Mouse (Mus musculus): ENCODE results near the gene Tbxas1. TPM values are rescaled to one million over a fixed set of nuclear protein-coding genes. Genes with fewer than 3 reads are reported as not detected.

Tbxas1 gene
- polyA plus RNA-seq, 1 experiment from 2014 or later, result 1.8 TPM

DNA sequence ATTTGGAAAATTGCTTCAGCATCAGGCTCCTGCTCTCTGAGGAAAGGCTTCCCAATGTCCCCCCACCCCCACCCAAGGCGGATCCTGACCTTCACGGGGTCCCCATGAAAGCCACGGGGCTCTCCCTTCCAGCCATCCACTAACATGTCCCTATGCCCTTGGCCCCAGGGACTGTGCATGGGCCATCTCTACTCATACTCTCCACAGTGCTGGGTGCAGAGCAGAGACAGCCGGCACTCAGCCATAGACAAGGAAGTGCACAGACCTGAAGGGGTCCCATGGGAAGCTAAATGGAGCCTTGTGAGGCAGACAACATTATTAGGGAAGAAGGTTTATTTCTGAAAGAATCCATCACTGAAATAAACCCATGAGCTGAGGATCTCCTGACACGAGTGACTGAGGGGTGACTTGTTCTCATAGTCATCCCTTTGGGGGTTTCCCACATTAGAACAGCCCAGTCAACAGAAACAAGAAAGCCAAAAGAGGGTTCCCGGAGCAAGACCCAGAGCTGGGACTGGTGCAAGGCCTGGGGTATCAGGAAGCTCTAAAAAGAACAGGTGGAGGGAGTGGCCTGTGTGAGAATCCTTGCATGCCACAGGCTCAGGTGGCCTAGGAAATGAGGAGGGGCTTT, 179.8 kb downstream of the Tbxas1 start:
- Histone ChIP-seq H3K27me3 (replicated peaks; ENCODE audit: low read depth, poor library complexity, severe bottlenecking) (no peaks in the 10 kb centered on the region), H3K4me3 (no peak overlapping the region), H3K4me1 (peaks cover 9% of the 10 kb centered on the region), H3K36me3 (replicated peaks) (no peaks in the 10 kb centered on the region), H3K9me3 (no peaks in the 10 kb centered on the region), H3K27ac (replicated peaks) (no peak overlapping the region)
- 81% methylated on average over 6 of the region's 6 CpGs for WGBS
- DNase-seq (ENCODE audit: low spot score), result no peak

DNA sequence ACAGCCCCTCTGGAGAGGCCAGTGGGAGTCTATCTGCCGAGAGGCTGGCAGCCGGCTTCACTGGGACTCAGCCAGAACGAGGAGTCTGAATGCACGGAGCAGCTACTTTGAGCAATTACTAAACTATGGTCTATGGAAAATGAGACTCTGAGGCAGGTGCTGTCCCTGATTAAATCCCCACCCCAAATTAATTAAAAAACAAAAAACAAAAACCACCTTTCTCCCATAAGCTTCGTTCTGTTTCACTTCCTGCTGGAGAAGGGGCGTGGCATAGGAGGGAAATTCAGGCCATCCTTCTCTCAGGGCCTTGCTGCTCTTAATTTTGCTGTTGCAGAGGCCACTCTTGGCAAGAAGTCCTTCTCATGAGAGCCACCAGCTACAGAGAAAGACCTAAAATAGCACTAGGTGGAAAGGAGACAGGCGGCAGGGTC, 180.6 kb downstream of the Tbxas1 start:
- Histone ChIP-seq H3K4me1 (peaks cover 14% of the 10 kb centered on the region), H3K36me3 (replicated peaks) (no peaks in the 10 kb centered on the region), H3K9me3 (no peaks in the 10 kb centered on the region), H3K4me3 (no peak overlapping the region), H3K27ac (replicated peaks) (no peak overlapping the region), H3K27me3 (replicated peaks; ENCODE audit: low read depth, poor library complexity, severe bottlenecking) (no peaks in the 10 kb centered on the region)
- WGBS, result 57% methylated on average over 7 of the region's 7 CpGs
- no peak for DNase-seq (ENCODE audit: low spot score)

DNA sequence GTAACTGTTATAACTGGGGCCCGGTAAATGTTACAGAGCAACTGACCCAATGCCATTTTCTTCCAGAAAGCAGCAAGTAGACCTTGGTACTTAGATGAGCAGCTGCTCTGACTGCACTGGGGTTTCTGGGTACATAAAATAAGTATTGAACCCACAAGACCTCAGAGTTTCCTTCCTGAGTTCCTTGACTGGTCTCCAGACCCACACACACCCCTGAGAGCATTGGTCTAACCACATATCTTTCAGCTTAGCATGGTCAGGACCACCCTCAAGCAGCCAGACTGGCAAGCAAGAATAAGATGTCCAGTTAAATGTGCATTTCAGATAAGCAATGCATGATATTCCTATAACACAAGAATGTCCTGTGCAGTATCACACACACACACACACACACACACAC, 182.0 kb downstream of the Tbxas1 start:
- 98% methylated on average over 1 of the region's 1 CpGs for WGBS

DNA sequence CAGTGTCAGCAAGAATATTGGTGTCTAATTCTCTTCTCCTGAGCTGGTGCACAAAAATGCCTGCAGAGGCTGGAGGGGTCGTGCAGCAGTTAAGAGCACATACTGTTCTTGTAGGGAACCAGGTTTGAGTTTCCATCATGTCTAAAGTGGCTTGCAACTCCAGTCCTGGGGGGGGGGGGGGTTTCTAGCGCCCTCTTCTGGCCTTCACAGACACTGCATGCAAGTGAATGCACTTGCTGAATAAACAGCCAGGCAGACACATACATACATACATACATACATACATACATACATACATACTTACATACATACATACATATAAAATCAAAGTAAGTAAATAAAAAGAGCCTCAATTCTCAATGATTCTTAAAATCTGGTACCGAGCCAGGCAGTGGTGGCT, 183.2 kb downstream of the Tbxas1 start:
- no peak overlapping the region for H3K27ac ChIP-seq (replicated peaks)
- WGBS, result 56% methylated on average over 3 of the region's 3 CpGs
- no peak overlapping the region for H3K4me3 ChIP-seq
- no peaks in the 10 kb centered on the region for H3K9me3 ChIP-seq
- H3K36me3 ChIP-seq (replicated peaks), result no peaks in the 10 kb centered on the region
- DNase-seq (ENCODE audit: low spot score), result peak; percentile 43
- H3K27me3 ChIP-seq (replicated peaks; ENCODE audit: low read depth, poor library complexity, severe bottlenecking), result no peaks in the 10 kb centered on the region
- H3K4me1 ChIP-seq, result peaks cover 19% of the 10 kb centered on the region

More for the DNA sequence above, 182.0 kb downstream of the Tbxas1 start:
- Histone ChIP-seq H3K4me1 (peaks cover 19% of the 10 kb centered on the region), H3K4me3 (no peak overlapping the region), H3K36me3 (replicated peaks) (no peaks in the 10 kb centered on the region), H3K9me3 (no peaks in the 10 kb centered on the region), H3K27ac (replicated peaks) (no peak overlapping the region), H3K27me3 (replicated peaks; ENCODE audit: low read depth, poor library complexity, severe bottlenecking) (no peaks in the 10 kb centered on the region)
- DNase-seq (ENCODE audit: low spot score), result no peak

DNA sequence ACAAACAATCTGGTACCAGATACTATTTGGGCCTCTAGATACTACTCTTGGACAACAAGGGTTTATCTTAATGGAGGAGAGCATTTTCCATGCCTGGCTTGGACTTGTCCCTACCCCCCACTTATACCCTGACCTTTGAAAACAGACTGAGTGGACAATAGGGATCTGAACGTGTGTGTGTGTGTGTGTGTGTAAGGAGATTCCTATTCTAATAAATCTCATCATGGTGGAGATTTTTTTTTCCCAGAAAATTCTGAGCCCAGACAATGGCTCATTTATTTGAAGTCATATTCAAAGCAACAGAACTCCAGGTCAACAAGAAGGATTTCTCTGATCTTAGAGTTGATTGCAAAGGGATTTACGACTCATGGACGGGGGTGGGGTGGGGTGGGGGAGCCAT, 183.7 kb downstream of the Tbxas1 start:
- 86% methylated on average over 3 of the region's 3 CpGs for WGBS

DNA sequence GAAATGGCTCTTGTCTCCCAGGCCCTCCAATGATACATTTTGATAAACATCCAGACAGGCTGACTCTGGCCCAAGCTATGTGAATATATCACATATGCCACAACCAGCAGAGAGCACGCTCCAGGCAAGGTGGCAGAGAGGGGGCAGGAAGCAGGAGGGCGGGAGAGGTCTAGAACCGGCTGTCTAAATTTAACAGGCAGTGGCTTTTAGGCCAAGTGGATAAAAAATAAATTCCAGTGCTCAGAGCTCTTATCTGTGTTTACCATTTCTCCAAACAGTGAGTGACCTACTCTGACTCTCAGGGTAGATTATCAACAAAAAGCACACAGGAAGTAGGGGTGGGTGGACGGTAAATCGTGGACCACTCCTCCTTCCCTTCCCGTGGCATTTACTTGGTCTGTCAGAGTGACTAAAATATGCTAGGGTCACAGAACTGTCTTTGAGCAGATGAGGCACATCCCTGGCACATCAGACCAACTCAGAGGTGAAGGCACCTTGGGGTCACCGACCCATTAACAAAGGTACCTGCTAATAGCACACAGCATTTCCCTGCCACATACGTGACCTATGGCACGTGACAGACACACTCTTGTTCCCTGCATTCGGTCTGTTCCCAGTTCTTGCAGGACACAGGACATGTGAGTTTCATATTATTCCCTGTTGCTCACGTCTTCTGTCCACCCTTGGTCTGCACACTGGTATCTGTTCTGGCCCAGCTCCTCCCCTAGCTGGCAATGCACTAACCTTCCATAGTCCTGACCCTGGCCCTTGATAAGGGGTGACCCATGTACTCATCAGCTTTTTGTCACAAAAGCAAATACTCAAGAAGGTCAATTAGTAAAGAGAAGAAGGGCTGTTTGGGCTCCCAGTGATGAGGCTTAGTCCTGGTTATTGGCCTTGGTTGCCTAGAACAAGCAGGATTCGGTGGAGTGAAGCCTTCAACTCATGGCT, 184.6 kb downstream of the Tbxas1 start:
- Histone ChIP-seq H3K36me3 (replicated peaks) (no peaks in the 10 kb centered on the region), H3K4me3 (no peak overlapping the region), H3K9me3 (no peaks in the 10 kb centered on the region), H3K27me3 (replicated peaks; ENCODE audit: low read depth, poor library complexity, severe bottlenecking) (no peaks in the 10 kb centered on the region), H3K27ac (replicated peaks) (no peak overlapping the region), H3K4me1 (peaks cover 19% of the 10 kb centered on the region)
- 80% methylated on average over 12 of the region's 12 CpGs for WGBS
- no peak for DNase-seq (ENCODE audit: low spot score)

More for the DNA sequence above, 183.7 kb downstream of the Tbxas1 start:
- no peak overlapping the region for H3K27ac ChIP-seq (replicated peaks)
- no peaks in the 10 kb centered on the region for H3K36me3 ChIP-seq (replicated peaks)
- H3K4me3 ChIP-seq, result no peak overlapping the region
- no peak for DNase-seq (ENCODE audit: low spot score)
- H3K9me3 ChIP-seq, result no peaks in the 10 kb centered on the region
- H3K27me3 ChIP-seq (replicated peaks; ENCODE audit: low read depth, poor library complexity, severe bottlenecking), result no peaks in the 10 kb centered on the region
- peaks cover 19% of the 10 kb centered on the region for H3K4me1 ChIP-seq

DNA sequence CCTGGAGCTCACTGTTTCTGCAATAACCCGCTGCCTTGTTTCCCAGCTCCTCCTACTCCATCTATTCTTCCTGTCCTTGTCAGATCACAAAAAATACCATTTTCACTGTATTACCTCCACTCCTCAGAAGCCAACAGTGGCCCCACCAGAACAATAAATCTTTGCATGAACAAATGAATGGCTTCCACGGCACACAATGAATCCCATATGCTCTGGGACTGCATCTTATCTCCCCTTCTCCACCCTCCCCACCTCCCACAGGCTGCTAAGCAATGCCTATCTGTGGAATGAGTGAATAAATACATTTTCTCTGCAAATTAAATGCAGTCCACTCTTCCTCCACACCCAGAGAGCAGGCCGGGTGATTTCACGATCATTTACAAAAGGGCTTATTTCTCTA, 186.0 kb downstream of the Tbxas1 start:
- Histone ChIP-seq H3K4me3 (no peak overlapping the region), H3K27me3 (replicated peaks; ENCODE audit: low read depth, poor library complexity, severe bottlenecking) (no peaks in the 10 kb centered on the region), H3K4me1 (peaks cover 14% of the 10 kb centered on the region), H3K9me3 (no peaks in the 10 kb centered on the region), H3K36me3 (replicated peaks) (no peaks in the 10 kb centered on the region), H3K27ac (replicated peaks) (no peak overlapping the region; the same call in 1 of the 2 replicates)
- WGBS, result 73% methylated on average over 4 of the region's 4 CpGs
- DNase-seq (ENCODE audit: low spot score), result no peak

- Histone ChIP-seq H3K27ac (replicated peaks) (no peak overlapping the region), H3K36me3 (replicated peaks) (no peaks in the 10 kb centered on the region), H3K4me1 (peaks cover 17% of the 10 kb centered on the region), H3K9me3 (no peaks in the 10 kb centered on the region), H3K27me3 (replicated peaks; ENCODE audit: low read depth, poor library complexity, severe bottlenecking) (no peaks in the 10 kb centered on the region), H3K4me3 (no peak overlapping the region)
- 57% methylated on average over 2 of the region's 2 CpGs for WGBS
- DNase-seq (ENCODE audit: low spot score), result no peak
Measured at GRCm38 (mm10) chr6:39063541-39063940, 188.3 kb downstream of the Tbxas1 start.

GRCm38 (mm10) chr6:39066935-39067578, 191.9 kb downstream of the Tbxas1 start:
- Histone ChIP-seq H3K4me1 (0 out of 2 replicates have a peak, but pooled peaks cover 3% of the 10 kb centered on the region), H3K4me3 (no peak overlapping the region), H3K9me3 (no peaks in the 10 kb centered on the region), H3K27me3 (replicated peaks; ENCODE audit: low read depth, poor library complexity, severe bottlenecking) (no peaks in the 10 kb centered on the region), H3K36me3 (replicated peaks) (no peaks in the 10 kb centered on the region), H3K27ac (replicated peaks) (no peak overlapping the region)
- peak; percentile 85 for DNase-seq (ENCODE audit: low spot score)
- 50% methylated on average over 12 of the region's 12 CpGs for WGBS

DNA sequence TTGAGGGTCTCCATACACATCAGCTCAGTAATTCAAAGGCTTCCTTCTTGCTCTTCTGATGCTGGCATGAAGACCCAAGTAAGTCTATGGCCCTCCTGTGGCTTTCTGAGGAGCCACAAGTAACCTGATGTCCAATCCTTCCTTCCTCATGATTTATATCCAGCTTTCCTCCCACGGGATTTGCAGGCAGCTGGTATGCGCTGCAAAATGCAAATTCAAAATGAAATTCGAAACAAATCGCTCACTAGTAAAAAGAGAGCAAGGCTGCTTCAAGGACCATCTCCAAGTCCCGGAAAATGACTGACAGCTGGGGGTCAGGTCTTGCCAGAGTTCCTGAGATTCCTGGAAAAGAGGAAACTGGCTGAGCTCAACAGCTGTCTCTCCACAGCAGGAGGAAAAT, 197.5 kb downstream of the Tbxas1 start:
- Histone ChIP-seq H3K36me3 (replicated peaks) (no peaks in the 10 kb centered on the region), H3K27ac (replicated peaks) (no peak overlapping the region), H3K9me3 (no peaks in the 10 kb centered on the region), H3K4me1 (peaks cover 8% of the 10 kb centered on the region), H3K4me3 (no peak overlapping the region), H3K27me3 (replicated peaks; ENCODE audit: low read depth, poor library complexity, severe bottlenecking) (no peaks in the 10 kb centered on the region)
- WGBS, result 63% methylated on average over 5 of the region's 5 CpGs
- DNase-seq (ENCODE audit: low spot score), result no peak

DNA sequence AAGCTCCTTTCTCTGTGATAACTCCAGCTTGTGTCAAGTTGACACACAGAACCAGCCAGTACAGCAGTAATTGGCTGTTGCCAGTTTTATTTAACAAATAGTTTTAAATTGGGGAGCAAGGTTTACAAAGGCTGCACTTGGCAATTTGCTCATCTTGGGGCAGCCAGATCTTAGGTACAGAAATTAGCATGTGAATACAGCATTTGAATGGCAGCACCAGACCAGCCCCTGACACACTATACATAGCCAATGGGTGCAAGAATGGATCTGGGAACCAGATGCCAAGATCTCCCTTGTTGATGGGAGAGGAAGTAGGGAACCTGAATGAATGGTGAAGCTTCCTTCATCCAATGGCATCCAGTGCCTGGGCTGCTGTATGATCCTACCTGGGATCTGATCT, 199.0 kb downstream of the Tbxas1 start:
- no peaks in the 10 kb centered on the region for H3K27me3 ChIP-seq (replicated peaks; ENCODE audit: low read depth, poor library complexity, severe bottlenecking)
- no peak overlapping the region for H3K4me3 ChIP-seq
- peaks cover 8% of the 10 kb centered on the region for H3K4me1 ChIP-seq
- DNase-seq (ENCODE audit: low spot score), result no peak
- no peak overlapping the region for H3K27ac ChIP-seq (replicated peaks)
- H3K9me3 ChIP-seq, result no peaks in the 10 kb centered on the region
- no peaks in the 10 kb centered on the region for H3K36me3 ChIP-seq (replicated peaks)

- Histone ChIP-seq H3K4me1 (peaks cover 8% of the 10 kb centered on the region), H3K27me3 (replicated peaks; ENCODE audit: low read depth, poor library complexity, severe bottlenecking) (no peaks in the 10 kb centered on the region), H3K36me3 (replicated peaks) (no peaks in the 10 kb centered on the region), H3K4me3 (no peak overlapping the region), H3K9me3 (no peaks in the 10 kb centered on the region), H3K27ac (replicated peaks) (no peak overlapping the region)
- DNase-seq (ENCODE audit: low spot score), result no peak
Measured at GRCm38 (mm10) chr6:39076498-39076897, 201.3 kb downstream of the Tbxas1 start.
